Mouse (Mus musculus) small intestine, adult 2 months (tissue): ENCODE measurements at regions not wholly inside any gene's neighbourhood (a gene's known extent, or its start where the extent isn't known, plus 50 kb on each side); places are given as distances from the start of the nearest gene placed in this dataset.

Source experiments
- CTCF ChIP-seq: fragments of 200-500 bp; IDR thresholded peaks from 2 replicates; pipeline ENCODE4 v1.5.1; 2012; ENCODE audit warnings: low read depth, mild to moderate bottlenecking, control low read depth, inconsistent platforms, low read length, moderate library complexity, mixed read lengths; ENCODE audit not compliant: insufficient replicate concordance, insufficient read length; ENCODE audit errors: extremely low read depth
- POLR2A ChIP-seq: fragments of 200-500 bp; IDR thresholded peaks from 2 replicates; pipeline ENCODE4 v1.6.1; 2012; ENCODE audit warnings: low read depth, mild to moderate bottlenecking, control low read depth, inconsistent platforms, low read length, moderate library complexity

DNA sequence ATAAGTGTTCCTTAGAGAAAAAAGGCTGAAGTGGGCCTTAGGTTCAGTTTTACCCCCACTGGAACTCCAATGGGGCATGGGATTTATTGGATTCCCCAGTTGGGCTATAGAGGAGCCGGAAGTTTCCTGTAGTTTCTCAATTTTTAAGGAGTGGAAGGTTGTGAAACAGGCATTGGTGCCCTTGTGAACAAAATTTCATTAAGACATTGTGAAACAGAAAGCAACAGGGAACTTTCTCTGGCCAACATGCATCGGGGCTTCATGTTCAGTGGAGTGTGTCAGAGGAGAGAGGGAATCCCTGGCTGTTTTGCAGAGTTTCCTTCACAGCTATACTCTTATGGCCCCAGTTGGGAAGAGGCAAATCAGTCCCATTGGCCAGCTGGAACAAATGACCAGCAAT is 441.6 kb upstream of the A1bg start:
- TF ChIP-seq CTCF (no peak), POLR2A (no peak)
